Mouse (Mus musculus): Measurements from ENCODE around the gene Gas7. TPM values are rescaled to one million over a fixed set of nuclear protein-coding genes. Genes with fewer than 3 reads are reported as not detected.

Gas7 gene
- polyA plus RNA-seq, 2 experiments, result 9.8 to 18.2 TPM

DNA sequence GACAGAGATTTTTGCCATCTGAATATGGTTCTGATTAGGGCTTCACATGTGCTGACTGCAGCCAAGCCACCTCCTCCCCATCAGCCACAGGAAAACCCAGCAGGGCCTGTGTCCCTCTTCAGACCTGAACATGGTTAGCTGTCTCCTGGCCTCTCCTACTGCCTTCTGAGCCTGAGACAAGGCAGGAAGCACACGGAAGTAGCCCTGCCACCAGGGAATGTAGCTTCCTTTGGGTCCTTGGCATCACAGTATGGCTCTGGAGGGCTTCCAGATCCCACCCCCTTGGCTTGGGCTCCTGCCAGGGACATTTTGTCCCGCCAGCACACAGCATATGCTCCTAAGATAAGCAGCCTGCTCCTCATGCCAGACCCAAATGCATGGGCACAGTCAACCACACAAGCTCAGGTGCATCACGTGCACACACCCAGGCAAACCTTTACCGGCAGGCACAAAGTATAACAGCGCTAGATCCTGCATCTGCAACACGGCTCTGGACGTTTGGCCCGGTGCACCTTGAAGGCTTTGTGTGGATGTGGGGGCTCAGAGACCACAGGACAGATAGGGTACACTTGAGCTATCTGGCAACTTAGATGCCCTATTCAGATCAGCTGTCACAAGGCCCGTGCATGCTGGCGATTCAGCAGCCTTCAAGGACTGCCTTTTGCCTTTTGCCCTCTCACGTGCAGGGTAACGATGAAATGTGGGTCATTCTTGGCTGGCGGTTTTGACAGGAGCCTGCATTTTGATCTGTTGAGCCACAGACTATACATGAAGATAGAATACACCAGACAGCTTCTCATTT is 212.5 kb downstream of the Gas7 start:
- no peak for ATAC-seq (ENCODE audit: low FRiP score, low read depth)

GRCm38 (mm10) chr11:67668460-67669007 is 213.3 kb downstream of the Gas7 start:
- TF ChIP-seq POLR2A (IDR thresholded peaks at IDR 0.05; ENCODE audit: borderline replicate concordance, extremely low read depth, insufficient read depth, insufficient read length), result no peak
- Histone ChIP-seq H3K27ac (replicated peaks; ENCODE audit: low read depth, low read length) (no peak overlapping the region), H3K4me1 (ENCODE audit: control insufficient read depth, insufficient read depth, low read length) (0 out of 2 replicates have a peak, but pooled peaks cover 2% of the 10 kb centered on the region), H3K4me2 (replicated peaks; ENCODE audit: low read depth, low read length, severe bottlenecking) (no peak overlapping the region), H3K4me3 (replicated peaks; ENCODE audit: low read length) (no peak overlapping the region), H3K9me3 (ENCODE audit: control insufficient read depth, low read length) (no peaks in the 10 kb centered on the region), H3K36me3 (ENCODE audit: control insufficient read depth, insufficient read depth, low read length) (no peaks in the 10 kb centered on the region), H3K27me3 (ENCODE audit: control insufficient read depth, insufficient read depth, low read length) (no peaks in the 10 kb centered on the region), H3K9ac (ENCODE audit: low read depth, low read length, severe bottlenecking) (no peak overlapping the region)
- DNase-seq (ENCODE audit: low spot score) (no peak), ATAC-seq (ENCODE audit: low FRiP score, low read depth) (no peak)
- WGBS, result 88% methylated on average over 3 of the region's 3 CpGs

More for the DNA sequence above, 212.5 kb downstream of the Gas7 start:
- 0 out of 2 replicates have a peak, but pooled peaks cover 2% of the 10 kb centered on the region for H3K4me1 ChIP-seq (ENCODE audit: control insufficient read depth, insufficient read depth, low read length)
- no peaks in the 10 kb centered on the region for H3K9me3 ChIP-seq (ENCODE audit: control insufficient read depth, low read length)
- 81% methylated on average over 13 of the region's 13 CpGs for WGBS
- no peaks in the 10 kb centered on the region for H3K27me3 ChIP-seq (ENCODE audit: control insufficient read depth, insufficient read depth, low read length)
- no peak overlapping the region for H3K4me3 ChIP-seq (replicated peaks; ENCODE audit: low read length)
- no peak overlapping the region for H3K4me2 ChIP-seq (replicated peaks; ENCODE audit: low read depth, low read length, severe bottlenecking)
- no peak for TF ChIP-seq POLR2A (IDR thresholded peaks at IDR 0.05; ENCODE audit: borderline replicate concordance, extremely low read depth, insufficient read depth, insufficient read length)
- no peak for DNase-seq (ENCODE audit: low spot score)
- no peak overlapping the region for H3K27ac ChIP-seq (replicated peaks; ENCODE audit: low read depth, low read length)
- no peaks in the 10 kb centered on the region for H3K36me3 ChIP-seq (ENCODE audit: control insufficient read depth, insufficient read depth, low read length)
- H3K9ac ChIP-seq (ENCODE audit: low read depth, low read length, severe bottlenecking), result no peak overlapping the region

DNA sequence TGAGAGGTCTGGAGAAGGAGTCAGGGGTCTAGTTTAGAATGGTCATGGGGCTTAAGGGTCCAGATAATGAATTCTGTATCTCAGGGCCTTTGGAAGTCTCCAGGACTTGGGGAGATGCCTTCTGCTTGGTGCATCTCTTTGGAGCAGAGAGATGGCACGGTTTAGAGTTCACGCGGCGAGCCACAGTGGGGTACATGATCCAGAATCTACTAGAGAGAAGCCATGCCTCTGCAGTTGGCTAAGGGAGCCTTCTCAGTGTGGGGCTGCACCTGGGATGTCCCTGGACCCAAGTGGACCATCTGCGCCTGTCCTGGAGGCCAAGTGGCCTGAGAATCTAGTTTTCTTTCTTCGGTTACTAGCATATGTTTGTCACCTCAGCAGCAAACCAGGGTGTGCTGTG is 214.8 kb downstream of the Gas7 start:
- no peak for DNase-seq (ENCODE audit: low spot score)
- no peak overlapping the region for H3K4me3 ChIP-seq (replicated peaks; ENCODE audit: low read length)
- H3K27me3 ChIP-seq (ENCODE audit: control insufficient read depth, insufficient read depth, low read length), result no peaks in the 10 kb centered on the region
- TF ChIP-seq POLR2A (IDR thresholded peaks at IDR 0.05; ENCODE audit: borderline replicate concordance, extremely low read depth, insufficient read depth, insufficient read length), result no peak
- H3K36me3 ChIP-seq (ENCODE audit: control insufficient read depth, insufficient read depth, low read length), result no peaks in the 10 kb centered on the region
- no peak overlapping the region for H3K4me2 ChIP-seq (replicated peaks; ENCODE audit: low read depth, low read length, severe bottlenecking)
- no peak for ATAC-seq (ENCODE audit: low FRiP score, low read depth)
- H3K4me1 ChIP-seq (ENCODE audit: control insufficient read depth, insufficient read depth, low read length), result 0 out of 2 replicates have a peak, but pooled peaks cover 2% of the 10 kb centered on the region
- no peak overlapping the region for H3K9ac ChIP-seq (ENCODE audit: low read depth, low read length, severe bottlenecking)
- WGBS, result 95% methylated on average over 6 of the region's 6 CpGs
- H3K9me3 ChIP-seq (ENCODE audit: control insufficient read depth, low read length), result no peaks in the 10 kb centered on the region
- H3K27ac ChIP-seq (replicated peaks; ENCODE audit: low read depth, low read length), result no peak overlapping the region

GRCm38 (mm10) chr11:67672140-67672539 is 216.9 kb downstream of the Gas7 start:
- Histone ChIP-seq H3K27ac (replicated peaks; ENCODE audit: low read depth, low read length) (no peak overlapping the region), H3K27me3 (ENCODE audit: control insufficient read depth, insufficient read depth, low read length) (no peaks in the 10 kb centered on the region), H3K9ac (ENCODE audit: low read depth, low read length, severe bottlenecking) (no peak overlapping the region), H3K4me3 (replicated peaks; ENCODE audit: low read length) (no peak overlapping the region), H3K36me3 (ENCODE audit: control insufficient read depth, insufficient read depth, low read length) (no peaks in the 10 kb centered on the region), H3K4me2 (replicated peaks; ENCODE audit: low read depth, low read length, severe bottlenecking) (no peak overlapping the region), H3K9me3 (ENCODE audit: control insufficient read depth, low read length) (no peaks in the 10 kb centered on the region), H3K4me1 (ENCODE audit: control insufficient read depth, insufficient read depth, low read length) (0 out of 2 replicates have a peak, but pooled peaks cover 2% of the 10 kb centered on the region)
- WGBS, result 54% methylated on average over 5 of the region's 5 CpGs
- no peak for ATAC-seq (ENCODE audit: low FRiP score, low read depth)
- TF ChIP-seq POLR2A (IDR thresholded peaks at IDR 0.05; ENCODE audit: borderline replicate concordance, extremely low read depth, insufficient read depth, insufficient read length), result no peak
- no peak for DNase-seq (ENCODE audit: low spot score)

DNA sequence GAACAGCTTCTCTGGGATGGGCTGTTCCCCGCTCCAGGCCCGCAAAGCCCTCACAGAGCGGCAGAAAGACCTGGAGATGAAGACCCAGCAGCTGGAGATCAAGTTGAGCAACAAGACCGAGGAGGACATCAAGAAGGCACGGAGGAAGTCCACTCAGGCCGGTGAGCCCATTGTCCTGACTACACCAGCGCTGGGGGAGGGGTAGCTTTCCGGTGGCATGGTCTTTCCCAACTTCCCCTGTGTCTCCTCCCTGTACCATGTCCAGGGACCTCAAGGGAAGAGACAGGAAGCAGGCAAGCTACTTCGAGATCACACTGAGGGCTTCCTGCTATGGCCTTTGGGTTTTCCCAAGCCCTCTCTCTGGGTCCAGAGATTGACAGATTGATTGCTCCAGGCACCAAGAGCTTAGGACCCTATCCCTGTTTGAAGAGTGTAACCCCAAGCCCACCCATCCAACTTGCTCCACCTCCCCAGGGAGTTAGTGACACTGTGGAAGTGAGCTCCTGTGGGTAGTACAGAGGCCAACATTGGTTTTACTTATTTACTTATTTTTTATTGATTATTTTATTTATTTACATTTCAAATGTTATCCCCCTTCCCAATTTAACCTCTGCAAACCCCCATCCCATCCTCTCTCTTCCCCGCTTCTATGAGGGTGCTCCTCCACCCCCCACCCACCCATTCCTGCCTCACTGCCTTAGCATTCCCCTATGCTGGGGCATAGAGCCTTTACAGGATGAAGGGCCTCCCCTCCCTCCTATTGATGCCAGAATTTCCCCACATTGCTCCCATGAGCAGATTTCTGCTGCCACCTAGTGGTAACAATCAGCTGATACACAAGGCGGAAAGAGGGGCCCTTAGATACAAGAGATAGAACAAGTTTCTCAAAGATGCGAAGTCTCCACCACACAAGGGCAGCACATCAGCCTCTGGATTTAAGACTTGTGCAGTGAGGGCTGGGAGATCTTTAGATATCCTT is 220.6 kb downstream of the Gas7 start:
- H3K27me3 ChIP-seq (ENCODE audit: control insufficient read depth, insufficient read depth, low read length), result no peaks in the 10 kb centered on the region
- no peaks in the 10 kb centered on the region for H3K36me3 ChIP-seq (ENCODE audit: control insufficient read depth, insufficient read depth, low read length)
- H3K9ac ChIP-seq (ENCODE audit: low read depth, low read length, severe bottlenecking), result no peak overlapping the region
- DNase-seq (ENCODE audit: low spot score) (peak; percentile 77), ATAC-seq (ENCODE audit: low FRiP score, low read depth) (0 out of 2 replicates have a peak, but pooled peaks have one; percentile 55)
- H3K4me1 ChIP-seq (ENCODE audit: control insufficient read depth, insufficient read depth, low read length), result no peaks in the 10 kb centered on the region
- no peak for TF ChIP-seq POLR2A (IDR thresholded peaks at IDR 0.05; ENCODE audit: borderline replicate concordance, extremely low read depth, insufficient read depth, insufficient read length)
- no peaks in the 10 kb centered on the region for H3K9me3 ChIP-seq (ENCODE audit: control insufficient read depth, low read length)
- WGBS, result 67% methylated on average over 12 of the region's 12 CpGs
- no peak overlapping the region for H3K27ac ChIP-seq (replicated peaks; ENCODE audit: low read depth, low read length)
- no peak overlapping the region for H3K4me3 ChIP-seq (replicated peaks; ENCODE audit: low read length)
- H3K4me2 ChIP-seq (replicated peaks; ENCODE audit: low read depth, low read length, severe bottlenecking), result no peak overlapping the region

Measured in limb, embryonic 14.5 days (tissue).